Mouse (Mus musculus) midbrain, embryonic 15.5 days (tissue): Measurements from ENCODE around the gene Actr5. TPM values are rescaled to one million over a fixed set of nuclear protein-coding genes. Genes with fewer than 3 reads are reported as not detected.
A peak's percentile ranks its signal among the peaks of the same experiment; 100 is the strongest.

ENCODE experiments used
- ATAC-seq: fragments of 200-750 bp; cut with Nextera tagmentation; replicated peaks from 2 replicates; pipeline ENCODE4 v1.8.0; 2017; ENCODE audit warnings: moderate TSS enrichment
- H3K27ac ChIP-seq: fragments of 300-500 bp; sonication (generic); 2 replicates; pipeline ENCODE4 v1.5.1; 2015; ENCODE audit warnings: mild to moderate bottlenecking, inconsistent platforms
- H3K27me3 ChIP-seq: fragments of 300-500 bp; sonication (generic); replicated peaks from 2 replicates; pipeline ENCODE4 v1.6.1; 2015; ENCODE audit warnings: inconsistent platforms
- H3K36me3 ChIP-seq: fragments of 300-500 bp; sonication (generic); replicated peaks from 2 replicates; pipeline ENCODE4 v1.6.1; 2015; ENCODE audit warnings: inconsistent platforms
- H3K4me1 ChIP-seq: fragments of 300-500 bp; sonication (generic); 2 replicates; pipeline ENCODE4 v1.6.1; 2015; ENCODE audit warnings: inconsistent platforms
- H3K4me2 ChIP-seq: fragments of 300-500 bp; sonication (generic); 2 replicates; pipeline ENCODE4 v1.6.1; 2015; ENCODE audit warnings: inconsistent platforms, mild to moderate bottlenecking, moderate library complexity
- H3K4me3 ChIP-seq: fragments of 300-500 bp; sonication (generic); 2 replicates; pipeline ENCODE4 v1.5.1; 2015; ENCODE audit warnings: mild to moderate bottlenecking, inconsistent platforms
- H3K9ac ChIP-seq: fragments of 300-500 bp; sonication (generic); 2 replicates; pipeline ENCODE4 v1.6.1; 2015; ENCODE audit warnings: mild to moderate bottlenecking, inconsistent platforms
- H3K9me3 ChIP-seq: fragments of 300-500 bp; sonication (generic); 2 replicates; pipeline ENCODE4 v1.6.1; 2016; ENCODE audit warnings: inconsistent platforms
- WGBS: fragments of 180-500 bp; shearing (Covaris S2); methylation state at CpG from one replicate; pipeline ENCODE4 v1.1.7; 2015; ENCODE audit warnings: mixed read lengths; 5-methylcytosine and 5-hydroxymethylcytosine counted together
- polyA plus RNA-seq: library from polyadenylated mRNA; unstranded; fragments of >200 nt; fragmentation: Nextera tagmentation; extraction: Ambion mirVana; gene quantifications from 2 replicates; pipeline ENCODE4 v1.2.1, GENCODE M21; 2015

The Actr5 gene
- polyA plus RNA-seq, 1 experiment from 2014 or later = 11.7 TPM

GRCm38 (mm10) chr2:158602663-158603062 is 22.0 kb upstream of the Actr5 start:
- Histone ChIP-seq H3K9me3 (no peaks in the 10 kb centered on the region), H3K4me2 (peak overlapping the region; percentile 31), H3K27me3 (0 out of 2 replicates have a peak, but pooled peaks cover 7% of the 10 kb centered on the region), H3K27ac (peak overlapping the region; percentile 89), H3K4me3 (no peak overlapping the region), H3K9ac (no peak overlapping the region), H3K36me3 (no peaks in the 10 kb centered on the region), H3K4me1 (peaks cover 45% of the 10 kb centered on the region)
- ATAC-seq = no peak
- WGBS = 20% methylated on average over 15 of the region's 15 CpGs

GRCm38 (mm10) chr2:158606511-158606964 is 18.1 kb upstream of the Actr5 start:
- peak overlapping the region; percentile 39 for H3K9ac ChIP-seq
- peak overlapping the region; percentile 50 for H3K4me3 ChIP-seq
- WGBS = 2% methylated on average over 4 of the region's 4 CpGs
- peak overlapping the region; percentile 51 for H3K4me2 ChIP-seq
- peaks cover 36% of the 10 kb centered on the region for H3K27me3 ChIP-seq
- H3K36me3 ChIP-seq = no peaks in the 10 kb centered on the region
- H3K27ac ChIP-seq = peak overlapping the region; percentile 89
- H3K4me1 ChIP-seq = peaks cover 42% of the 10 kb centered on the region
- ATAC-seq = peak; percentile 35; the same call in 1 of the 2 replicates
- no peaks in the 10 kb centered on the region for H3K9me3 ChIP-seq

DNA sequence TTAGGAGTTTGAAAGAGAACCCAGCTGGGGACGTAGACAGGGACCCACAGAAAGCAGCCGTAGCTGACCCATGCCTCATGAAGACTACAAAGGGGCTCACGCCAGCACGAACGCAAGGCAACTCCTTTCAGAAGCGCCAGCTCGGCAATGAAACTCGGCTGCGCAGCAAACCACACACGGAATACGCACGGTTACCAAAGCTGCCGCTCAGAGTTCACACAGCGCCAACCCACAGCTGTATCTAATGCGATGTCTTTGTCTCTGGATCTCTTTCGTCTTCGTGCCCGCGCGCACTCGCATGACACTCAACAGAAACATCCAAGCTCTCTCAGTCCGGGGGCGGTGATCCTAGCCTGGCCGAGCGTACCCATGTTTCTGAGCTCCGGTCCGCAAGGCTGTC is 15.0 kb upstream of the Actr5 start:
- Histone ChIP-seq H3K4me1 (peaks cover 43% of the 10 kb centered on the region), H3K27ac (peak overlapping the region; percentile 89)

GRCm38 (mm10) chr2:158610488-158611325 is 14.0 kb upstream of the Actr5 start, which contains the start of gene Slc32a1:
Gene Slc32a1 (plus strand): TSS chr2:158610767.
- Histone ChIP-seq H3K9ac (peak within 1 kb of the TSS; percentile 59), H3K4me2 (peak within 1 kb of the TSS; percentile 51), H3K4me3 (peak within 1 kb of the TSS; percentile 50), H3K4me1 (peaks cover 40% of the 10 kb centered on the region), H3K36me3 (no peaks in the 10 kb centered on the region), H3K27ac (peak within 1 kb of the TSS; percentile 89), H3K27me3 (peaks cover 48% of the 10 kb centered on the region), H3K9me3 (no peaks in the 10 kb centered on the region)
- WGBS = under 1% methylated on average over 77 of the region's 77 CpGs
- ATAC-seq = peak; percentile 72

More for the DNA sequence above, 15.0 kb upstream of the Actr5 start:
- peaks cover 44% of the 10 kb centered on the region for H3K27me3 ChIP-seq
- peak overlapping the region; percentile 51 for H3K4me2 ChIP-seq
- peak overlapping the region; percentile 50 for H3K4me3 ChIP-seq
- H3K36me3 ChIP-seq = no peaks in the 10 kb centered on the region
- WGBS = under 1% methylated on average over 27 of the region's 27 CpGs
- no peak for ATAC-seq
- H3K9me3 ChIP-seq = no peaks in the 10 kb centered on the region
- H3K9ac ChIP-seq = peak overlapping the region; percentile 59

DNA sequence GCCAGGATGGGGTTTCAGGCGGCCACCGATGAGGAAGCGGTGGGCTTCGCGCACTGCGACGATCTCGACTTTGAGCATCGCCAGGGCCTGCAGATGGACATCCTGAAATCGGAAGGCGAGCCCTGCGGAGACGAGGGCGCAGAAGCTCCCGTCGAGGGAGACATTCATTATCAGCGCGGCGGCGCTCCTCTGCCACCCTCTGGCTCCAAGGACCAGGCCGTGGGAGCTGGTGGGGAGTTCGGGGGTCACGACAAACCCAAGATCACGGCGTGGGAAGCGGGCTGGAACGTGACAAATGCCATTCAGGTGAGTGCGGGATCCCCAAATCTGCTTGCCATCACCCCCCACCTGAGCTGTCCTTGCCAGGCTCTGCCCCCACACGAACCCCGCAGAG is 13.4 kb upstream of the Actr5 start:
- Histone ChIP-seq H3K9ac (peak overlapping the region; percentile 59), H3K4me3 (peak overlapping the region; percentile 50), H3K9me3 (no peaks in the 10 kb centered on the region), H3K4me2 (peak overlapping the region; percentile 51), H3K4me1 (peaks cover 42% of the 10 kb centered on the region), H3K27ac (peak overlapping the region; percentile 89), H3K27me3 (peaks cover 48% of the 10 kb centered on the region), H3K36me3 (no peaks in the 10 kb centered on the region)
- ATAC-seq = no peak
- WGBS = under 1% methylated on average over 30 of the region's 30 CpGs

GRCm38 (mm10) chr2:158611726-158612670 is 12.7 kb upstream of the Actr5 start:
- Histone ChIP-seq H3K9me3 (no peaks in the 10 kb centered on the region), H3K27ac (peak overlapping the region; percentile 89), H3K4me1 (peaks cover 41% of the 10 kb centered on the region), H3K4me3 (peak overlapping the region; percentile 50), H3K27me3 (peaks cover 54% of the 10 kb centered on the region), H3K36me3 (no peaks in the 10 kb centered on the region), H3K9ac (peak overlapping the region; percentile 59), H3K4me2 (peak overlapping the region; percentile 51)
- ATAC-seq = no peak
- WGBS = 2% methylated on average over 30 of the region's 30 CpGs

- peaks cover 42% of the 10 kb centered on the region for H3K4me1 ChIP-seq
- ATAC-seq = no peak
- H3K4me2 ChIP-seq = peak overlapping the region; percentile 51
- 4% methylated on average over 10 of the region's 10 CpGs for WGBS
- peak overlapping the region; percentile 89 for H3K27ac ChIP-seq
- peak overlapping the region; percentile 50 for H3K4me3 ChIP-seq
- peaks cover 55% of the 10 kb centered on the region for H3K27me3 ChIP-seq
- H3K9ac ChIP-seq = peak overlapping the region; percentile 59; the same call in 1 of the 2 replicates
- H3K9me3 ChIP-seq = no peaks in the 10 kb centered on the region
- H3K36me3 ChIP-seq = no peaks in the 10 kb centered on the region
These were observed 11.9 kb upstream of the Actr5 start for GRCm38 (mm10) chr2:158612671-158613250.

DNA sequence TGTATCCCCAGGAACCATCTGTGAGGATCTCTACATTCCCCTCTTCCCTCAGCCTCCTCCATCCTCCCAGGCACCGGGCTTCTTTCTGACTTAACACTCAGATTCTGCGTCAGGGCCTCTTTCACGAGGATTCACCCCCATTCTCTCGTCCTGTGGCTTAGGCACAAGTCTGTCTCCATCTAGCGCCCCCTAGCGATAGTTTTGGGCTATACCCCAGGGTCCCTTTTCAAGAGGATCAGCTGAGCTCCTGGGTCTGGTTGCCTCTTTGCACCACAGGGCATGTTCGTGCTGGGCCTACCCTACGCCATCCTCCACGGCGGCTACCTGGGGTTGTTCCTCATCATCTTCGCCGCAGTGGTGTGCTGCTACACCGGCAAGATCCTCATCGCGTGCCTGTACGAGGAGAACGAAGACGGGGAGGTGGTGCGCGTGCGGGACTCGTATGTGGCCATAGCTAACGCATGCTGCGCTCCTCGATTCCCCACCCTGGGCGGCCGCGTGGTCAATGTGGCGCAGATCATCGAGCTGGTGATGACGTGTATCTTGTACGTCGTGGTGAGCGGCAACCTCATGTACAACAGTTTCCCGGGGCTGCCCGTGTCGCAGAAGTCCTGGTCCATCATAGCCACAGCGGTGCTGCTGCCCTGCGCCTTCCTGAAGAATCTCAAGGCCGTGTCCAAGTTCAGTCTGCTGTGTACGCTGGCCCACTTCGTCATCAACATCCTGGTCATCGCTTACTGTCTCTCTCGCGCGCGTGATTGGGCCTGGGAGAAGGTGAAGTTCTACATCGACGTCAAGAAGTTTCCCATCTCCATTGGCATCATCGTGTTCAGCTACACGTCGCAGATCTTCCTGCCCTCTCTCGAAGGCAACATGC is 10.9 kb upstream of the Actr5 start:
- peaks cover 42% of the 10 kb centered on the region for H3K4me1 ChIP-seq
- peak overlapping the region; percentile 89 for H3K27ac ChIP-seq
- H3K9ac ChIP-seq = peak overlapping the region; percentile 59
- 3% methylated on average over 53 of the region's 53 CpGs for WGBS
- peaks cover 55% of the 10 kb centered on the region for H3K27me3 ChIP-seq
- H3K36me3 ChIP-seq = no peaks in the 10 kb centered on the region
- peak overlapping the region; percentile 50 for H3K4me3 ChIP-seq
- peak overlapping the region; percentile 51 for H3K4me2 ChIP-seq
- H3K9me3 ChIP-seq = no peaks in the 10 kb centered on the region
- ATAC-seq = no peak

DNA sequence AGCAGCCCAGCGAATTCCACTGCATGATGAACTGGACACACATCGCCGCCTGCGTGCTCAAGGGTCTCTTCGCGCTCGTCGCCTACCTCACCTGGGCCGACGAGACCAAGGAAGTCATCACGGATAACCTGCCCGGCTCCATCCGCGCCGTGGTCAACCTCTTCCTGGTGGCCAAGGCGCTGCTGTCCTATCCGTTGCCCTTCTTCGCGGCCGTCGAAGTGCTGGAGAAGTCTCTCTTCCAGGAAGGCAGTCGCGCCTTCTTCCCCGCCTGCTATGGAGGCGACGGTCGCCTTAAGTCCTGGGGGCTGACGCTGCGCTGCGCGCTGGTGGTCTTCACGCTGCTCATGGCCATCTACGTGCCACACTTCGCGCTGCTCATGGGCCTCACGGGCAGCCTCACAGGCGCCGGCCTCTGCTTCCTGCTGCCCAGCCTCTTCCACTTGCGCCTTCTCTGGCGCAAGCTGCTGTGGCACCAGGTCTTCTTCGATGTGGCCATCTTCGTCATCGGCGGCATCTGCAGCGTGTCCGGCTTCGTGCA is 10.2 kb upstream of the Actr5 start:
- Histone ChIP-seq H3K9ac (peak overlapping the region; percentile 4), H3K4me3 (peak overlapping the region; percentile 50), H3K4me2 (peak overlapping the region; percentile 51), H3K36me3 (no peaks in the 10 kb centered on the region), H3K27ac (no peak overlapping the region), H3K9me3 (no peaks in the 10 kb centered on the region), H3K4me1 (peaks cover 38% of the 10 kb centered on the region), H3K27me3 (peaks cover 53% of the 10 kb centered on the region)
- 1% methylated on average over 47 of the region's 47 CpGs for WGBS
- no peak for ATAC-seq

- Histone ChIP-seq H3K9ac (no peak overlapping the region), H3K4me3 (peak overlapping the region; percentile 50), H3K4me1 (peaks cover 34% of the 10 kb centered on the region), H3K27me3 (peaks cover 50% of the 10 kb centered on the region), H3K27ac (no peak overlapping the region), H3K36me3 (no peaks in the 10 kb centered on the region), H3K4me2 (peak overlapping the region; percentile 51), H3K9me3 (no peaks in the 10 kb centered on the region)
- 1% methylated on average over 24 of the region's 24 CpGs for WGBS
- no peak for ATAC-seq
These were observed 9.5 kb upstream of the Actr5 start for GRCm38 (mm10) chr2:158615161-158615680.
